Mouse (Mus musculus) ES-E14 (cell line): ENCODE data around the gene Hbb-y. TPM values are rescaled to one million over a fixed set of nuclear protein-coding genes. Genes with fewer than 3 reads are reported as not detected.

ENCODE experiments used
- DNase-seq: peaks from one replicate; pipeline ENCODE4 v3.0.0-alpha.2; 2013; ENCODE audit warnings: low read depth, low spot score
- H3K27ac ChIP-seq: 2 replicates; pipeline ENCODE4 v1.5.1; 2012; ENCODE audit warnings: low read depth, mild to moderate bottlenecking, low read length, moderate library complexity, mixed read lengths; ENCODE audit not compliant: poor library complexity, insufficient read depth, severe bottlenecking
- H3K36me3 ChIP-seq: 2 replicates; pipeline ENCODE4 v1.6.1; 2012; ENCODE audit warnings: mild to moderate bottlenecking, low read length, moderate library complexity, mixed read lengths; ENCODE audit not compliant: control insufficient read depth, poor library complexity, insufficient read depth, severe bottlenecking
- H3K4me1 ChIP-seq, 2 experiments: fragments of 150-350 bp in 1 of 2; sonication (generic) in 1 of 2; 2 replicates each; pipeline ENCODE4 v1.6.1; 2012; ENCODE audit warnings: low read length in 2 of 2, mild to moderate bottlenecking in 1 of 2, mixed read lengths in 1 of 2; ENCODE audit not compliant: control insufficient read depth in 2 of 2, insufficient read depth in 2 of 2, poor library complexity in 1 of 2
- H3K4me3 ChIP-seq, 2 experiments: fragments of 150-350 bp in 1 of 2; sonication (generic) in 1 of 2; 2 replicates each; pipeline ENCODE4 v1.5.1; 2012; ENCODE audit warnings: low read length in 2 of 2, low read depth in 1 of 2, mild to moderate bottlenecking in 1 of 2, mixed read lengths in 1 of 2; ENCODE audit not compliant: insufficient read depth in 1 of 2, poor library complexity in 1 of 2, severe bottlenecking in 1 of 2
- H3K9ac ChIP-seq: 2 replicates; pipeline ENCODE4 v1.6.1; 2012; ENCODE audit warnings: low read depth, mild to moderate bottlenecking, low read length, mixed read lengths; ENCODE audit not compliant: poor library complexity, insufficient read depth, severe bottlenecking
- H3K9me3 ChIP-seq: fragments of 150-350 bp; sonication (generic); 2 replicates; pipeline ENCODE4 v1.6.1; 2012; ENCODE audit warnings: low read depth, mild to moderate bottlenecking, low read length; ENCODE audit not compliant: control insufficient read depth, insufficient read depth
- CHD2 ChIP-seq: IDR thresholded peaks from 2 replicates; pipeline ENCODE4 v1.6.1; 2014; ENCODE audit warnings: mild to moderate bottlenecking, low read depth, low read length, inconsistent platforms
- HCFC1 ChIP-seq: IDR thresholded peaks from 2 replicates; pipeline ENCODE4 v1.6.1; 2012; ENCODE audit warnings: low read length, inconsistent platforms, borderline replicate concordance; ENCODE audit not compliant: insufficient read depth
- MAFK ChIP-seq: IDR thresholded peaks from 2 replicates; pipeline ENCODE4 v1.6.1; 2014; ENCODE audit warnings: mild to moderate bottlenecking, low read depth, low read length, inconsistent platforms; ENCODE audit not compliant: insufficient read depth
- ZC3H11A ChIP-seq: IDR thresholded peaks from 2 replicates; pipeline ENCODE4 v1.6.1; 2012; ENCODE audit warnings: low read depth, mild to moderate bottlenecking, inconsistent platforms, low read length, borderline replicate concordance
- ZNF384 ChIP-seq: IDR thresholded peaks from 2 replicates; pipeline ENCODE4 v1.6.1; 2012; ENCODE audit warnings: low read depth, low read length, inconsistent platforms
- in situ Hi-C, 2 experiments: fragments of 600-800 bp; cut with MboI; formaldehyde crosslinking; loops; one replicate each; pipeline ENCODE4 v1.15.1; 2025; ENCODE audit warnings: low sequenced_read_pairs in 2 of 2, inconsistent platforms in 1 of 2; ENCODE audit not compliant: unreplicated experiment in 2 of 2
- total RNA-seq: library from RNA; depleted of rRNA; stranded (reverse); fragments of 300-350 nt; gene quantifications from 2 replicates; pipeline ENCODE4 v1.2.3, GENCODE M21; 2012; rRNA removed

The Hbb-y gene
- not detected in 2 replicates for total RNA-seq

GRCm38 (mm10) chr7:103853090-103853489 is at the start of gene Hbb-y:
TSS of gene Hbb-y (minus strand) at chr7:103853216.
- no peak within 1 kb of the TSS for H3K27ac ChIP-seq
- in situ Hi-C loops, result no loop called here

GRCm38 (mm10) chr7:103894385-103894784 is 41.4 kb upstream of the Hbb-y start, which contains the start of gene Olfr64:
TSS of gene Olfr64 (minus strand) at chr7:103894485.
- H3K27ac ChIP-seq, result no peak within 1 kb of the TSS
- no peak for TF ChIP-seq MAFK
- TF ChIP-seq ZC3H11A, result no peak
- no peak for TF ChIP-seq CHD2
- TF ChIP-seq HCFC1, result no peak
- TF ChIP-seq ZNF384, result no peak
- in situ Hi-C loops, result no loop called here

More at GRCm38 (mm10) chr7:103853090-103853489, at the start of gene Hbb-y:
- no peak for DNase-seq
- no peaks in the 10 kb centered on the region for H3K9me3 ChIP-seq
- H3K36me3 ChIP-seq, result no peaks in the 10 kb centered on the region
- H3K4me1 ChIP-seq, result no peaks in the 10 kb centered on the region
- H3K4me3 ChIP-seq, result no peak within 1 kb of the TSS
- TF ChIP-seq ZNF384 (no peak), HCFC1 (no peak)
- no peak within 1 kb of the TSS for H3K9ac ChIP-seq

GRCm38 (mm10) chr7:103886152-103886551 is 33.1 kb upstream of the Hbb-y start, which contains the start of gene Olfr66:
TSS of gene Olfr66 (minus strand) at chr7:103886252.
- H3K4me1 ChIP-seq, result no peaks in the 10 kb centered on the region
- H3K27ac ChIP-seq, result no peak within 1 kb of the TSS
- H3K36me3 ChIP-seq, result no peaks in the 10 kb centered on the region
- in situ Hi-C loops, result no loop called here
- H3K9me3 ChIP-seq, result no peaks in the 10 kb centered on the region
- H3K4me3 ChIP-seq, result no peak within 1 kb of the TSS
- TF ChIP-seq ZNF384, result no peak
- TF ChIP-seq CHD2, result no peak
- no peak for TF ChIP-seq ZC3H11A
- no peak for TF ChIP-seq MAFK
- no peak for TF ChIP-seq HCFC1
- no peak within 1 kb of the TSS for H3K9ac ChIP-seq
- no peak for DNase-seq

More at GRCm38 (mm10) chr7:103894385-103894784, 41.4 kb upstream of the Hbb-y start, which contains the start of gene Olfr64:
- no peaks in the 10 kb centered on the region for H3K4me1 ChIP-seq
- no peak for DNase-seq
- no peaks in the 10 kb centered on the region for H3K9me3 ChIP-seq
- no peaks in the 10 kb centered on the region for H3K36me3 ChIP-seq
- H3K4me3 ChIP-seq, result no peak within 1 kb of the TSS
- H3K9ac ChIP-seq, result no peak within 1 kb of the TSS

- DNase-seq, result no peak
- no peak for TF ChIP-seq ZC3H11A
- TF ChIP-seq HCFC1, result no peak
- no peak for TF ChIP-seq CHD2
- no peak for TF ChIP-seq ZNF384
- no peak for TF ChIP-seq MAFK
- Histone ChIP-seq H3K9ac (no peak overlapping the region), H3K4me1 (no peaks in the 10 kb centered on the region), H3K4me3 (no peak overlapping the region), H3K27ac (no peak overlapping the region), H3K9me3 (no peaks in the 10 kb centered on the region), H3K36me3 (no peaks in the 10 kb centered on the region)
- in situ Hi-C loops, result no loop called here
Observed at GRCm38 (mm10) chr7:103877093-103877492, 24.1 kb upstream of the Hbb-y start.

GRCm38 (mm10) chr7:103874451-103874850 is 21.4 kb upstream of the Hbb-y start:
- Histone ChIP-seq H3K4me1 (no peaks in the 10 kb centered on the region), H3K36me3 (no peaks in the 10 kb centered on the region), H3K27ac (no peak overlapping the region), H3K4me3 (no peak overlapping the region), H3K9me3 (no peaks in the 10 kb centered on the region), H3K9ac (no peak overlapping the region)
- no peak for DNase-seq
- TF ChIP-seq ZC3H11A, result no peak
- TF ChIP-seq MAFK, result no peak
- TF ChIP-seq HCFC1, result no peak
- in situ Hi-C loops, result no loop called here
